Comparison of ENCODE assay signal across 13 mouse cellular contexts in the genomic region with DNA sequence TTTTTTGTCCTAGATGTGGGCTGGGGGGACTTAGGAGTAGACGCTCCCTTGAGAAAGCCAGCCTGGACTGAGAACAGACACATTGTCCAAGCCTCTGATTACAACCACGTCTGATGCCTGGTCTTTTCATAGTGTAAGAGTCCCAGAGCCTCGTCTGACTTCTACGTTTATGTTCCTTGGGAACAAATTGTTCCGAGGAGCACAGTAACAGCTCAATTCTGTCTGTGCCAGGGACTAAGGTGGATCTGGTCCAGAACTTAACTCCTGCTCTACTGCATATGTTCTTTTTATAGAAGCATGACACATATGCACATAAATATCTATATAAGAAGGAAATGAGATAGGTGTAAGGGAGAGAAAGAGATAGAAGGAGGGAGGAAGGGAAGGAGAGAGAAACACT.
DNase-seq lines count a peak whose midpoint lies in the region; ATAC-seq lines count a peak whose summit lies in the region.
"Had no signal": no experiment of that assay in that cellular context is flagged by ENCODE, and none has a peak within 500 bp of the region (broad histone marks: within the 10 kb centered on the region; RNA-seq: fewer than 3 reads in every experiment).

No protein-coding gene starts in this region.

- no peak for ATAC-seq in CD4-positive, CD25-positive, alpha-beta regulatory T cell, adult 4 months
- ATAC-seq: inflammation-experienced regulatory T-cells, adult 6 months; liver, postnatal 0 days; midbrain, embryonic 16.5 days had no signal

- DNase-seq in gastrocnemius, adult 18-20 months (ENCODE audit: low spot score): peak; percentile 73
- DNase-seq in gastrocnemius, postnatal 10 days: no peak
- DNase-seq in layer of hippocampus, adult 9-11 months: peak; percentile 25
- no peak for DNase-seq in layer of hippocampus, postnatal 10 days (ENCODE audit: low spot score in 2 of 2)
- DNase-seq in brain, adult 2 months (ENCODE audit: low read depth, low spot score): peak; percentile 89
- DNase-seq in left cerebral cortex, postnatal 25 days (ENCODE audit: low spot score in 2 of 2): peak; percentile 37 to 84
- no peak for DNase-seq in adrenal gland, postnatal 36 days
- DNase-seq: B cell, adult 2 months; cerebellum, adult 8-10 months; liver, postnatal 0 days had no signal

- intact Hi-C loops in left cerebral cortex, postnatal 25 days (cut with DNase I): loop anchor here (1.0 to 5.0 kb wide), 4 partner anchors 119 to 225 kb away; no protein-coding TSS in a partner anchor

Comparison
In these comparisons a context has a peak if more than half of its experiments do, and no peak if none do; other contexts are left out.
1. DNase-seq: peak in gastrocnemius, adult 18-20 months (single experiment), layer of hippocampus, adult 9-11 months (single experiment), brain, adult 2 months (single experiment) and left cerebral cortex, postnatal 25 days (2 of 2); none in gastrocnemius, postnatal 10 days (single experiment), layer of hippocampus, postnatal 10 days (0 of 2) and adrenal gland, postnatal 36 days (0 of 2).